Mouse (Mus musculus) embryonic facial prominence, embryonic 15.5 days (tissue): ENCODE results near the gene B4galt2. TPM values are rescaled to one million over a fixed set of nuclear protein-coding genes. Genes with fewer than 3 reads are reported as not detected.

Experiments used
- ATAC-seq: fragments of 200-750 bp; cut with Nextera tagmentation; 2 replicates; pipeline ENCODE4 v1.8.0; 2017; ENCODE audit warnings: low read depth, moderate TSS enrichment; ENCODE audit not compliant: insufficient number of reproducible peaks, low FRiP score, low TSS enrichment
- H3K27ac ChIP-seq: fragments of 300-500 bp; sonication (generic); replicated peaks from 2 replicates; pipeline ENCODE4 v1.5.1; 2015; ENCODE audit warnings: mild to moderate bottlenecking, inconsistent platforms
- H3K27me3 ChIP-seq: fragments of 300-500 bp; sonication (generic); 2 replicates; pipeline ENCODE4 v1.6.1; 2015; ENCODE audit warnings: inconsistent platforms
- H3K36me3 ChIP-seq: fragments of 300-500 bp; sonication (generic); 2 replicates; pipeline ENCODE4 v1.6.1; 2015; ENCODE audit warnings: mild to moderate bottlenecking, inconsistent platforms
- H3K4me1 ChIP-seq: fragments of 300-500 bp; sonication (generic); 2 replicates; pipeline ENCODE4 v1.6.1; 2015; ENCODE audit warnings: inconsistent platforms
- H3K4me2 ChIP-seq: fragments of 300-500 bp; sonication (generic); replicated peaks from 2 replicates; pipeline ENCODE4 v1.6.1; 2015; ENCODE audit warnings: mild to moderate bottlenecking, inconsistent platforms
- H3K4me3 ChIP-seq: fragments of 300-500 bp; sonication (generic); replicated peaks from 2 replicates; pipeline ENCODE4 v1.5.1; 2015; ENCODE audit warnings: mild to moderate bottlenecking, inconsistent platforms
- H3K9ac ChIP-seq: fragments of 300-500 bp; sonication (generic); 2 replicates; pipeline ENCODE4 v1.6.1; 2015; ENCODE audit warnings: inconsistent platforms
- H3K9me3 ChIP-seq: fragments of 300-500 bp; sonication (generic); replicated peaks from 2 replicates; pipeline ENCODE4 v1.6.1; 2016; ENCODE audit warnings: inconsistent platforms
- WGBS: fragments of 180-500 bp; shearing (Covaris S2); methylation state at CpG from one replicate; pipeline ENCODE4 v1.1.7; 2015; 5-methylcytosine and 5-hydroxymethylcytosine counted together
- polyA plus RNA-seq: library from polyadenylated mRNA; unstranded; fragments of >200 nt; fragmentation: Nextera tagmentation; extraction: Ambion mirVana; gene quantifications from 2 replicates; pipeline ENCODE4 v1.2.1, GENCODE M21; 2015

The B4galt2 gene
- polyA plus RNA-seq, 1 experiment from 2014 or later, result 32.0 TPM

DNA sequence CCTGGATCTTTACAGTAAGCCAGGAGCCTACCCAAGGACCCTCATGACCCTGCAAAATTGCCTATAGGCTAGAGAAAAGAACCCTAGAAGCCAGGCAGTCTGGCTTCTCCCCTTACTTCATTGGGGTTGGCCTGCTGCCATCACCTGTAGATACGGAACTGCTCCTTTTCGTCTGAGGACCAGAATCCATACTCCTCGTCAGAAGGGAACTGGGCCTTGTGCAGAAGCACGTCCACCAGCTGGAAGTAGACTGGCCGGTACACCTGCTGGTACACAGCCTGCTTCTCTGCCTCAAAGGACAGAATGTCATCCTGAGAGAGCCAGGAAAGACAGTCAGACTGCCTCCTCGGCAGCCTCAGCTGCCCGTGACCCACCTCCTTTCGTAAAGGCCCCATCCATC lies 21.5 kb upstream of the B4galt2 start:
- Histone ChIP-seq H3K4me2 (no peak overlapping the region), H3K27me3 (no peaks in the 10 kb centered on the region), H3K4me1 (peaks cover 6% of the 10 kb centered on the region; the same call in 1 of the 2 replicates), H3K27ac (no peak overlapping the region), H3K4me3 (no peak overlapping the region), H3K9ac (no peak overlapping the region), H3K36me3 (peaks cover 78% of the 10 kb centered on the region), H3K9me3 (no peaks in the 10 kb centered on the region)
- ATAC-seq, result no peak
- WGBS, result 85% methylated on average over 8 of the region's 8 CpGs

DNA sequence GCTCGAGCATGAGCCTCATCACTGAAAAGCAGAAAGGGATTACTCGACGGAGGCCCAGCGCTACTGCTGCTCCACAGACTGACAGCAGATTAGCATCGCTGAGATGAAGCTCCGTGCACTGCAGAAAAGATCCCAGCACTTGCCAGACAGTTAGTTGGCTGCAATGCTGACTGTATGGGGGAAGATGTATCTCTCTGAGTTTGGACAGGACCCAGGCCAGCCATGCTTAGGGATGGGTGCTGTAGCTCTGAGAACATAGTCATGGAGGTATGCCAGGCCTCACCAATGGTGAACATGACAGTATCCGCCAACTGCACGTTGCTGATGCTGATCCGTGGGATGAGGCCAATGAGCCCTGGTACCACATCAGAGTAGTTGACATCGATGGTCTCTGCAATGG lies 20.8 kb upstream of the B4galt2 start:
- Histone ChIP-seq H3K27me3 (no peaks in the 10 kb centered on the region), H3K36me3 (peaks cover 84% of the 10 kb centered on the region), H3K4me2 (no peak overlapping the region), H3K27ac (no peak overlapping the region), H3K4me3 (no peak overlapping the region), H3K9ac (no peak overlapping the region), H3K4me1 (peaks cover 5% of the 10 kb centered on the region; the same call in 1 of the 2 replicates), H3K9me3 (no peaks in the 10 kb centered on the region)
- 87% methylated on average over 10 of the region's 10 CpGs for WGBS
- ATAC-seq, result no peak

DNA sequence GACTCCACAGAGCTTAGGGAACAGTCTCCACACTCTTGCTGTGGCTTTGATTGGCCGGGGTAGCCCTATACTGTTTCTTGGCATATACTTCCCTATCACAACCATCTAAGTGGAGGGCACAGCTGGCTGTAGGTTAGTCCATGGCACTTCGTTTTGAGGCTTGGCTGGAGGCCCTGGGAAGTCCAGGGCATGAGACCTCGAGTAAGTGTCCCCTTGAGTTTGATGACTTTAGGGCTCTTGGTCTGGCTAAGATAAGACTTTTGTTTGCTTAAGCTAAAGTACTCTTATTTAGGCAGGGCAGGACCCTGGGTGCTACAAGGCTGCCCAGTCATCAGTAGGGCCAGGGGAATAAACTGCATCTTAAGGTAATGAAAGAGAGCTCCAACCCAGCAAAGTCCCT lies 14.8 kb upstream of the B4galt2 start:
- H3K9me3 ChIP-seq, result no peaks in the 10 kb centered on the region
- peaks cover 90% of the 10 kb centered on the region for H3K36me3 ChIP-seq
- no peak for ATAC-seq
- WGBS, result 85% methylated on average over 3 of the region's 3 CpGs
- no peaks in the 10 kb centered on the region for H3K4me1 ChIP-seq
- H3K4me2 ChIP-seq, result no peak overlapping the region
- H3K27ac ChIP-seq, result no peak overlapping the region
- H3K4me3 ChIP-seq, result no peak overlapping the region
- H3K9ac ChIP-seq, result no peak overlapping the region
- H3K27me3 ChIP-seq, result no peaks in the 10 kb centered on the region

GRCm38 (mm10) chr4:117896031-117896430 lies 12.7 kb upstream of the B4galt2 start:
- H3K4me3 ChIP-seq, result no peak overlapping the region
- H3K9ac ChIP-seq, result no peak overlapping the region
- no peaks in the 10 kb centered on the region for H3K27me3 ChIP-seq
- H3K4me1 ChIP-seq, result peaks cover 7% of the 10 kb centered on the region
- peaks cover 69% of the 10 kb centered on the region for H3K36me3 ChIP-seq
- H3K9me3 ChIP-seq, result no peaks in the 10 kb centered on the region
- H3K4me2 ChIP-seq, result no peak overlapping the region
- H3K27ac ChIP-seq, result no peak overlapping the region
- ATAC-seq, result no peak
- 93% methylated on average over 6 of the region's 6 CpGs for WGBS

- Histone ChIP-seq H3K4me1 (peaks cover 11% of the 10 kb centered on the region), H3K36me3 (peaks cover 62% of the 10 kb centered on the region), H3K4me2 (no peak overlapping the region), H3K27ac (no peak overlapping the region), H3K9me3 (no peaks in the 10 kb centered on the region), H3K4me3 (no peak overlapping the region), H3K9ac (no peak overlapping the region), H3K27me3 (no peaks in the 10 kb centered on the region)
- 74% methylated on average over 7 of the region's 7 CpGs for WGBS
- ATAC-seq, result no peak
These were observed 12.1 kb upstream of the B4galt2 start for GRCm38 (mm10) chr4:117895339-117895738.

GRCm38 (mm10) chr4:117894601-117895000 lies 11.3 kb upstream of the B4galt2 start:
- H3K4me3 ChIP-seq, result no peak overlapping the region
- no peaks in the 10 kb centered on the region for H3K27me3 ChIP-seq
- no peak overlapping the region for H3K27ac ChIP-seq
- WGBS, result 84% methylated on average over 8 of the region's 8 CpGs
- H3K9ac ChIP-seq, result no peak overlapping the region
- peaks cover 11% of the 10 kb centered on the region for H3K4me1 ChIP-seq
- no peak for ATAC-seq
- H3K9me3 ChIP-seq, result no peaks in the 10 kb centered on the region
- H3K36me3 ChIP-seq, result peaks cover 62% of the 10 kb centered on the region
- no peak overlapping the region for H3K4me2 ChIP-seq

DNA sequence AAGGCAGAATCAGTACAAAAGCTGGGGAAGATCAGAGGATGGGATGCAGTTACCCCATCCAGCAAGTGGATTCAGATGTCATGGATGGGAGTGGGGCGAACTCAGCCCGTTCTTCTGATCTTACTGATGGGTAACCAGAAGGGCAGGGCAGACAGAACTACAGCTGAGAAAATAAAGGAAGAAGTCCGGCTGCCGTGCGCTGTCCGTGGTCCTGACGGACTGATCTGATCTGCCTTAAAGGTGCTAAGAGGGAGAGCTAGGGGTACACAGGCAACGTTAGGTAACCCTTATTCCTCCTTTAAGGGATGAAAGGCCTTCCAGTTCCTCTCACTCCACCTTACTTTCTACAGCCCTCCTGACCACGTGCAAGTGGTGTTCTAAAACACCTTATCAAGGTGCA lies 10.1 kb upstream of the B4galt2 start:
- no peak overlapping the region for H3K27ac ChIP-seq
- no peaks in the 10 kb centered on the region for H3K9me3 ChIP-seq
- no peak overlapping the region for H3K4me3 ChIP-seq
- WGBS, result 19% methylated on average over 9 of the region's 9 CpGs
- peaks cover 57% of the 10 kb centered on the region for H3K36me3 ChIP-seq
- no peak overlapping the region for H3K9ac ChIP-seq
- no peaks in the 10 kb centered on the region for H3K27me3 ChIP-seq
- no peak for ATAC-seq
- peaks cover 11% of the 10 kb centered on the region for H3K4me1 ChIP-seq
- no peak overlapping the region for H3K4me2 ChIP-seq

- WGBS, result under 1% methylated on average over 21 of the region's 21 CpGs
- ATAC-seq, result peak; percentile 78
- H3K27ac ChIP-seq, result no peak within 1 kb of the TSS
These were observed 8.5 kb upstream of the B4galt2 start, which contains the start of gene Dph2 for GRCm38 (mm10) chr4:117891738-117892161. Gene Dph2, minus strand, starts transcription at chr4:117892032.

GRCm38 (mm10) chr4:117890750-117891149 lies 7.5 kb upstream of the B4galt2 start:
- no peaks in the 10 kb centered on the region for H3K27me3 ChIP-seq
- H3K4me3 ChIP-seq, result peak overlapping the region; percentile 77
- no peaks in the 10 kb centered on the region for H3K9me3 ChIP-seq
- no peak overlapping the region for H3K27ac ChIP-seq
- peak overlapping the region; percentile 41; the same call in 1 of the 2 replicates for H3K9ac ChIP-seq
- no peak for ATAC-seq
- 84% methylated on average over 8 of the region's 8 CpGs for WGBS
- H3K36me3 ChIP-seq, result peaks cover 35% of the 10 kb centered on the region
- H3K4me1 ChIP-seq, result peaks cover 25% of the 10 kb centered on the region
- H3K4me2 ChIP-seq, result peak overlapping the region; percentile 88

More at GRCm38 (mm10) chr4:117891738-117892161, 8.5 kb upstream of the B4galt2 start, which contains the start of gene Dph2:
- Histone ChIP-seq H3K27me3 (no peaks in the 10 kb centered on the region), H3K9me3 (no peaks in the 10 kb centered on the region), H3K4me3 (peak within 1 kb of the TSS; percentile 77), H3K36me3 (peaks cover 43% of the 10 kb centered on the region), H3K4me1 (peaks cover 15% of the 10 kb centered on the region), H3K9ac (peak within 1 kb of the TSS; percentile 41), H3K4me2 (peak within 1 kb of the TSS; percentile 88)

DNA sequence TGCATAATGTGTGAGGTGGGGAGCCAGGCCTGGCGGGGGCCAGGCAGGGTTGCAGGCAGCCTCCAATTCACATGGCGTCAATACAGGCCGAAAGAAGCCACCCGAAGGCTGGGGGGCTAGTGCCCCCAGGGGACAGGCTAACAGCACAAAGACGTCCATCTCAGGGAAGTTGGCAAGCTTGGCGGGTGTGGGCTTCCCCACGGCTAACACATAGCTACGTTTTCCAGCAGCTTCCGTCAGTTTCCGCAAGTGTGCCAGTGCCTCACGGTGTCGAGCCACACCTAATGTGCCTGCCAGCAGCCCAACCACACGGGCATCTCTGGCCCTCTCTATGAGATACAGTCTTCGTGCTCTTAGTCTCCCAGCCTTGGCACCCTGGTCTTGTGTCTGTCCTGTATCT lies 6.7 kb upstream of the B4galt2 start:
- no peaks in the 10 kb centered on the region for H3K27me3 ChIP-seq
- WGBS, result 90% methylated on average over 14 of the region's 14 CpGs
- ATAC-seq, result no peak

DNA sequence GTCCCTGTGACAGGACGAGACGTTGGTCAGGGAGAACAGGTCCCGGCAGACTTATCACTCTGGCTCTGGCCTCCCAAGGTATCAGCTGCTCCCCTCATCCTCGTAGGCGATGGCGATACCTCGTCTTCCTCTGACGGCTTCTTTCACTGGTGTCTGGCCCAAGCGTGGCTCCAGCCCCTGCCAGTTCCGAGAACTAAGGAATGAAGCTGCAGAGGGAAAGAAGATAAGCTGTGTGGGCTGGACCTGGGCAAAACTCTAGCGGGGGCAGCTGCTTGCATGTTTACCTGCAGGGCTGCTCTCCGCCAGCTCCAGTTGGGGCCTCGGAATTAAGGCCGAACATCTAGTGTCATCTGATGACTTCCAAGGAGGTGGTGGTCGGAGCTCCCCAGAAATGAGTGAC lies 6.2 kb upstream of the B4galt2 start:
- no peak overlapping the region for H3K27ac ChIP-seq
- H3K4me1 ChIP-seq, result peaks cover 35% of the 10 kb centered on the region
- peaks cover 35% of the 10 kb centered on the region for H3K36me3 ChIP-seq
- no peak overlapping the region for H3K4me2 ChIP-seq
- no peak for ATAC-seq
- no peaks in the 10 kb centered on the region for H3K9me3 ChIP-seq
- H3K4me3 ChIP-seq, result no peak overlapping the region
- WGBS, result 89% methylated on average over 15 of the region's 15 CpGs
- no peaks in the 10 kb centered on the region for H3K27me3 ChIP-seq
- no peak overlapping the region for H3K9ac ChIP-seq

More for the DNA sequence above, 6.7 kb upstream of the B4galt2 start:
- H3K4me2 ChIP-seq, result no peak overlapping the region
- no peak overlapping the region for H3K27ac ChIP-seq
- H3K36me3 ChIP-seq, result peaks cover 35% of the 10 kb centered on the region
- no peak overlapping the region for H3K9ac ChIP-seq
- no peaks in the 10 kb centered on the region for H3K9me3 ChIP-seq
- H3K4me1 ChIP-seq, result peaks cover 33% of the 10 kb centered on the region
- H3K4me3 ChIP-seq, result no peak overlapping the region

DNA sequence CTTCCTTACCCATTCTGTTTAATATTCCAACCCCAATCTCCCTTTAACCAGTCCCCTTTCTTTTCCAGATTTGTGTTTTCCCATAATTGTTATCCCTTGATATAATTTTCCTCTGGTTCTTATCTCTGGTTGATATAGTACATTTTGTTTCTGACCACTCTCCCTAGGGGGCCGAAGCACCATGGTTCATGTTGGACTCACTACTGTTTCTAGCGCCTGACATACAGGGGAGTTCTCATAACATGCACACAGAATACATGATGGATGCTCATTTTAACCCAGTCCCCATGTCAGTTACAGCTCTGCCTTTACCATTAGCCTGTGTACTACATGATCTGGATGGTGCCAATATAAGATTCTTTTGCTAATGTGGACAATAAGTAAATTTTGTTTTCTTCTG lies 4.6 kb upstream of the B4galt2 start:
- Histone ChIP-seq H3K4me3 (peak overlapping the region; percentile 69; the same call in 1 of the 2 replicates), H3K36me3 (peaks cover 33% of the 10 kb centered on the region), H3K27me3 (no peaks in the 10 kb centered on the region), H3K4me1 (peaks cover 46% of the 10 kb centered on the region), H3K4me2 (peak overlapping the region; percentile 85; the same call in 1 of the 2 replicates), H3K9ac (no peak overlapping the region), H3K27ac (no peak overlapping the region), H3K9me3 (no peaks in the 10 kb centered on the region)
- 71% methylated on average over 2 of the region's 2 CpGs for WGBS
- ATAC-seq, result no peak
